Mouse (Mus musculus): ENCODE results near the gene Ndufs2.
A peak's percentile ranks its signal among the peaks of the same experiment; 100 is the strongest.

The Ndufs2 gene

GRCm38 (mm10) chr1:171279012-171279705, 28.0 kb upstream of the Ndufs2 start:
- DNase-seq (ENCODE audit: low read depth): no peak

GRCm38 (mm10) chr1:171278436-171278835, 27.2 kb upstream of the Ndufs2 start:
- no peak for DNase-seq (ENCODE audit: low read depth)

GRCm38 (mm10) chr1:171277736-171278135, 26.5 kb upstream of the Ndufs2 start:
- DNase-seq (ENCODE audit: low read depth): no peak

- DNase-seq (ENCODE audit: low read depth): no peak
Observed at GRCm38 (mm10) chr1:171276110-171276748, 25.0 kb upstream of the Ndufs2 start.

- no peak for DNase-seq (ENCODE audit: low read depth)
Observed at GRCm38 (mm10) chr1:171275144-171275734, 24.1 kb upstream of the Ndufs2 start.

GRCm38 (mm10) chr1:171274171-171274570, 23.0 kb upstream of the Ndufs2 start:
- DNase-seq (ENCODE audit: low read depth): no peak

GRCm38 (mm10) chr1:171272086-171272485, 20.9 kb upstream of the Ndufs2 start:
- DNase-seq (ENCODE audit: low read depth): no peak

GRCm38 (mm10) chr1:171271622-171272021, 20.4 kb upstream of the Ndufs2 start:
- no peak for DNase-seq (ENCODE audit: low read depth)

GRCm38 (mm10) chr1:171271196-171271595, 20.0 kb upstream of the Ndufs2 start:
- DNase-seq (ENCODE audit: low read depth): peak; percentile 76

- DNase-seq (ENCODE audit: low read depth): no peak
Observed at GRCm38 (mm10) chr1:171270573-171270900, 19.3 kb upstream of the Ndufs2 start.

- DNase-seq (ENCODE audit: low read depth): peak; percentile 86
Observed at GRCm38 (mm10) chr1:171269848-171270572, 18.8 kb upstream of the Ndufs2 start, which contains the start of gene B4galt3. Gene B4galt3 (plus strand): TSS chr1:171270328.

GRCm38 (mm10) chr1:171268341-171268740, 17.2 kb upstream of the Ndufs2 start:
- DNase-seq (ENCODE audit: low read depth): no peak

GRCm38 (mm10) chr1:171265971-171266744, 15.0 kb upstream of the Ndufs2 start:
- no peak for DNase-seq (ENCODE audit: low read depth)

GRCm38 (mm10) chr1:171263666-171264461, 12.7 kb upstream of the Ndufs2 start:
- no peak for DNase-seq (ENCODE audit: low read depth)

- no peak for DNase-seq (ENCODE audit: low read depth)
Observed at GRCm38 (mm10) chr1:171263185-171263611, 12.0 kb upstream of the Ndufs2 start.

GRCm38 (mm10) chr1:171262594-171263130, 11.5 kb upstream of the Ndufs2 start:
- no peak for DNase-seq (ENCODE audit: low read depth)

- DNase-seq (ENCODE audit: low read depth): no peak
Observed at GRCm38 (mm10) chr1:171260316-171260715, 9.1 kb upstream of the Ndufs2 start.

- DNase-seq (ENCODE audit: low read depth): no peak
Observed at GRCm38 (mm10) chr1:171258921-171259320, 7.7 kb upstream of the Ndufs2 start.

- DNase-seq (ENCODE audit: low read depth): no peak
Observed at GRCm38 (mm10) chr1:171257781-171258180, 6.6 kb upstream of the Ndufs2 start.

- DNase-seq (ENCODE audit: low read depth): peak; percentile 68
Observed at GRCm38 (mm10) chr1:171256937-171257548, 5.9 kb upstream of the Ndufs2 start.
